Mouse (Mus musculus): ENCODE data around the gene Ckmt1.
"Not testable (repeated sequence)": the region's sequence is repeated elsewhere in the genome, so short reads cannot be mapped to it uniquely, and the experiment has no call there.

Ckmt1 gene

DNA sequence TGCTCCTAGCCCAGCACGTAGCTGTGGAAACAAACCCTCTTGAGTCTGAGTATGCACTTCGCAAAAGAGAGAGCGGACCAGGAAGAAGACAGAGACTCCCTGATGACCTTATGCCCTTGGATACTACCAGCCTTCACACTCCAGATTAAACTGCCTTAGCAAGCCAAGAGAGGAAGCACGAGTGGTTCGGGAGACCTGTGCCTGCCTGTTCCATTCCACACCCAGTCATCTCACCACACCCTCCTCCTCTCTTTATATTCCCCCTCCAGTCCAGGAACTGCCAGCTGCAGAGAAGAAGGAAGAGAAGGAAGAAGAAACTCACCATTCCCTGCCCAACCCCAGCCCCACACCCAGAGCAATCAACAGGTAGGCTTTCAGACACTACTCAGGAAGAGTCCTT lies at the start of gene Ckmt1:
TSS of gene Ckmt1 (plus strand) at position 221 of the 400 bp plus-strand sequence.
- DNase-seq (ENCODE audit: low spot score in 2 of 2), result no peak

DNA sequence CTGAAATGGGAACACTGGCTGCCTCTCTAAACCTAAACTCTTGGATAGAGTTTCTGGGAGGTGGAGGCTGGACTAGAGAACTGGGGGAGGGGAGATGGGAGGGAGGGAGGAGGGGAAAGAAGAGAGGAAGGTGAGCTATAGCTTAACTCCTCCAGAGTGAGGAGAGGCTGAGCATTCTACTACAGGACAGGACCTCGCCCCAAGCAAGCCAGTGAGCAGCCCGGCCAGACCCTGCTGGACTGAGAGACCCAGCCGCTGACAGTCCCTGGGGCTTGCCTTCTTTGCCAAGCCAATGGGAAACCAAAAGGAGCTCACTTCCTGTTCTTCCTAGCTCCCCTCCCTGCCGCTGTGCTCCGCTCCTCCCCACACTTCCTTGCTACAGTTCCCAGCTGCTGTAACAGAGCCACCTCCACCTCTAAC lies 48.5 kb upstream of the Ckmt1 start:
- no peak for DNase-seq (ENCODE audit: low spot score in 2 of 2)

DNA sequence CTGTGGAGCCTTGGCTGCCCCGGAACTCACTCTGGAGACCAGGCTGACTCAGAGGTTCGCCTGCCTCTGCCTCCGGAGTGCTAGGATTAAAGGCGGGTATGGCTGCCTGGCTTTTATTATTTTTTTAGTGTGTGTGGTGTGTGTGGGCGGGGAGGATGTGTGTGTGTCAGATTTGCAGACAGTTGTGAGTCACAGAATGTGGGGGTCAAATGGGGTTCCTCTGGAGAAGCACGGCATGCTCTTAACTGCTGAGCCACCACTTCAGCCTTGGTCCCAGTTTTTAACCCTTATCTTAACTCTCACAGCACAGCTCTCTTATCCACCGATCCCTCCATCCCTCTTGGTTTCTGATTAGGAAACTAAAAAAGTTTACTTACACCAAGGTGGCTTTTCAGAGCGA lies 41.2 kb upstream of the Ckmt1 start:
- no peak for DNase-seq (ENCODE audit: low spot score in 2 of 2)

DNA sequence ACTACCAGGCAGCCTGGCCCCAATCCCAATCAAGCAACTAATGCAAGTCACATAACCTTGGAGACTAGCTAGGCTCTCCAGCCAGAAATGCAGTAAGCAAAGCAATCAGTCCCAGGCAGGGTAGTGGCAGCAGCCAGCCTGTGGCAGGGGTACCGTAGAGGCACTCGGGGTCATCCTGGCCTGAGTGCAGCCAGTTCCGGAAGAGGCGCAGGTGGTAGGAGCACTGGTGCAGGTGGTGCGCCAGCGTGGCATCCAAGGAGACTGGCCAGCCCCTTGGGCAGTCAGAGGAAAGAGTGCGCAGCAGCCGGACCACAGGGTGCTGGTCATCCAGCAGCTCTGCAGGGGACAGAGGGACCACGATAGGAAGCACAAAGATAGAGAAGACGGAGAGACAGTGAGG lies 34.5 kb upstream of the Ckmt1 start:
- no peak for DNase-seq (ENCODE audit: low spot score in 2 of 2)

DNA sequence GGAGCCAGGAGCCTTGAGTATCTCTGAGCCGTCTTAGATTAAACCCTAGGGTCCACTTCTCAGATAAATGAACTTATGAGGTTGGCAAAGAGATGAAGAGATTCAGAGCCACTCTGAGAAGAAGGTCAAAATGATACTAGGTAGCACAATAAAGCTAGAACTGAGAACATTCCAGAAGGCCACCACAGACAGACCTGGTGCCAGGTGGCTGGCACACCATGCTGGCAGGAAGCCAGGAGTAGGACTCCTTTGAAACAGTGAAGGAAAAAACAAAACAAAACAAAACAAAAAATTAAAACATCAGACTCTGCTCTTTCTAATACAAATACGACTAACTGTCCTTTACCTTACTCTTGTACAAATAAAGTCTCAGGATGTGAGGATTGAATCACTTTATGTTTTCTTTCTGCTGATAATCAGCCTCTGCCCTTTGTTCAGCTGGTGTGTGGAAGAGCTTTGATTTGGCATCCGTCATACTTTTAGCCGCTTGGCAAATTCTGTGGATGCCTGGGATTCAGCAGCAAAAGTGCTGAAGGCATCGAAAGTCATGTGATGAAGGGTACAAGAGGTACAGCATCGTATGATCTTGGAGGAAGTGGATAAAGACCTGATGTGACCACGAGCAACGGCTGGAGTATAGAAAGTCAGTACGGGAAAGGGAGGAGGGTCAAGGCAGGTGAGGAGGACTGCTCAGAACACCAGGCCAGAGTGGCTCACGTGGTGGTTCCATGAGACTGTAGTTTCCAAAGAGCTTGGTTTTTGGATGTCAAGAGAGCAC lies 33.6 kb upstream of the Ckmt1 start:
- DNase-seq (ENCODE audit: low spot score in 2 of 2), result no peak

DNA sequence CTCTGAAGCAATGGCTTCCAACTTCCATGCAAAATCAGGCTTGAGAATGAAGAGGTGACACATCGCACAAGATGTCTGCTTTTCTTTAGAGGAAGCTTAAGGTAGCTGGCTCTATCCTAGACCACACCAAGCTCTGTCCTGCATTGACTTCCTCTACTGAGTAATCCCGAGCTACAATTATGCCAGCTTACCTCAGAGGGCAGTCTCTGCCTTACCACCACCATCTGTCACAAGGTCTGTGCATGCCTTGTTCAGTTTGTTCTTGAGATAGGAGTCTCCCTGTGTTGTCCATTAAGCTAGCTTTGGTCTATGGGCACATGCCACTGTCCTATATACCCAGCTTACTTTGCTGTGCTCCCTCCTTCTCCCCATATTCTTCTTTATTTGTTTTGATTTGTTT lies 28.0 kb upstream of the Ckmt1 start:
- DNase-seq (ENCODE audit: low spot score in 2 of 2), result no peak

DNA sequence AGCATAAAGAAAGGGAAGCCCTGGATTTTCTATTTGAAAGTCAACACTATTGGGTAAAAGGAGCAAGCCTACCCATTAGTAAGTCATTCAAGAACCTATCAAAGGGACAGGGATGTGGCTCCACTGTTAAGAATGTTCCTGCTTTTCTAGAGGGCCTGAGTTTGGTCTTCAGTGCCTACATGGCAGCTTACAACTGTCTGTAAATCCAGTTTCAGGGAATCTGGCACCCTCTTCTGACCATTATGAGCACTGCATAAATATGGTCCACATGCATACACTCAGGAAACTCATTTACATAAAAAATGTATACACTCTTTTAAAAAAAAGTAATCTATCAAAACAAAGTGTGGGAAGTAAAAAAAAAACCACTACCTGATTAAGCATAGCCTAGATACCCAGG lies 18.5 kb upstream of the Ckmt1 start:
- no peak for DNase-seq (ENCODE audit: low spot score in 2 of 2)

DNA sequence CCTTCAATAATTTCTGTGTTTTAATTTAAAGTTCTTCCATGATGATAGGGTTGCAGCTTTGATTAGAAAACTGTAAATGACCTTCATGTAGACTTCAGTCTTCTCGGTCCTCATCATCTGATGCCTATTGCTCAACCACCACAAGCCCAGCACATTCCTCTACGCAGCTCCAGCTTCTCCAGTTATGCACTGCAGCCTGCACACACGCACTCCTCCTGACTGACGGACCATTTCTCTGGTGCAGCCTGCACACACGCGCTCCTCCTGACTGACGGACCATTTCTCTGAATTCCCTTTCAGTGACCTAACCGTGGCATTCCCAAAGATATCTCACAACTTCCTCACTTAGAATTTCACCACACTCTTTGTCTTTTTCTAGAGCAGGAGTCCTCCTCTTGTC lies 4.4 kb upstream of the Ckmt1 start:
- DNase-seq (ENCODE audit: low spot score in 2 of 2), result no peak

DNA sequence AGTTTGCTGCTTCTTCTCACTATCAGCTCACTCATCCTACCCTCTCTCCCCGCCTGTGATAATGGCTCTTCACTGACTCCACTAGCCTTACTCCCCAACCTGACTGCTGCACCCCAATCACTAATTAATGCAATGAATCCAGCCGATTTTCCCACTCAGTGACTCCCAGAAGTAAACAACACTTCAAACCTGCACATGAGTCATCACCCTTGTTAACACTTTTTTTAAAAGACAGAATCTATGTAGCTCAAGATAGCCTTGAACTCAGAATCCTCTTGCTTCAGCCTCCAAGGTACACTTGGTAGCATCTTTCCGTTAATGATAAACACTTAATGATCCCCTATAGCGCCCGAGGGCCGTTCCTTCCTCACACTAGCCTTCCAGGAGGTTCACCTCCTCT lies 3.1 kb upstream of the Ckmt1 start:
- no peak for DNase-seq (ENCODE audit: low spot score in 2 of 2)

DNA sequence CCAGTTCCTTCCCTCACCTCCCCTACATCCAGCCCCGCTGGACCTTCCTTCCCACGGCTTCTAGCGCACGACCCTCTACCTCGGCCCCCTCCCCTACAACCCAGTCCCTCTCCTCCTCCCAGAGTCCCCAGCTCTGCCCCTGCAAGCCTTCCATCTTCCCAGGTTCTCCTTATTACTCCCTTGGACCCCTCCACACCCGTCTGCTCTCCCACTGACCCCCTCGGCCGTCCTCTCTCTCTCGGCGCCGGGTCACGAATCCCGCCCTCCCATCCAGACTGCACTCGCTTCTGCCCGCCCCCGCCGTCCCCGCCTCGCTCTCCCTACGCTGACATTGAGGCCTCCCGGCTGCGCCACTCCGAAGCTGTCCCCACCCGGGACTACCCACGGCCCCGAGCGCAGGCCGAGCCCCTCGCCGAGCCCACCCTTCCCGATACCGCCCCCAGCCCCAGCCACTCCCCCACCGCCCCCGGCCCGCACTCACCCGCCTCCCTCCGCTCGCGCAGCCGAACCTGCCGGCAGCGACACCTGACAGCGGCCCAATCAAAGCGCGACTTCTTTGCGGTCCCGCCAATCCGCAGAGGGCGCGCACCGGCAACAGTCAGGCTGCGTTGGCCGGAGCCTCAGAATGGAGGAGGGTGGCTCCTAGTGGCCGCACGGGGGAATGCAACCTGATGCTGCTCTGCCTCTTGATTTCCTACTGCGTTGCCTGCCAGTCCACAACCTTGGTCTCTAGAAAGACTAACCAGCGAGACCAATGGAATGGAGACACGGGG lies 2.5 kb upstream of the Ckmt1 start, which contains the start of gene Ppip5k1:
TSS of gene Ppip5k1 (minus strand) at position 577 of the 773 bp plus-strand sequence.
- DNase-seq (ENCODE audit: low spot score in 2 of 2), result peak; percentile 98

DNA sequence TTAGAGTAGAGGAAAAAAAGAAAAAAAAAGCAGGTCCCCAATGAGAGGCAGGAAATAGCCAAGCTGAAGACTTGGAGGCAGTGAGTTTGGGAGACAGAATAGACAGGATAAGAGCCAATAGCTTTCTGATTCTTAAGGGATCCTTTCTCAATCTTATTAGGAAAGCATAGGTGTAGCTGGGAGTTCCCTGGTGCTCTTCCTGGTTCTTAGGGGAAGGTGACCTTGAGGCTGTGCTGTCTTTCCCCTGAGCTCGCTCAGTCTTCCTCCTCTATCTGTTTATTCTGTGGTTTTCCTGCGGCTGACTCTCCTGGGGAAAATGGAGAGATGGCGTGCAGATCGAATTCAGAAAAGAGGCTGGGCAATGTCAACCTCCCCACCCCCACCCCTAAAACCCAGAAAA lies 447 bp downstream of the Ckmt1 start:
- no peak for DNase-seq (ENCODE audit: low spot score in 2 of 2)

DNA sequence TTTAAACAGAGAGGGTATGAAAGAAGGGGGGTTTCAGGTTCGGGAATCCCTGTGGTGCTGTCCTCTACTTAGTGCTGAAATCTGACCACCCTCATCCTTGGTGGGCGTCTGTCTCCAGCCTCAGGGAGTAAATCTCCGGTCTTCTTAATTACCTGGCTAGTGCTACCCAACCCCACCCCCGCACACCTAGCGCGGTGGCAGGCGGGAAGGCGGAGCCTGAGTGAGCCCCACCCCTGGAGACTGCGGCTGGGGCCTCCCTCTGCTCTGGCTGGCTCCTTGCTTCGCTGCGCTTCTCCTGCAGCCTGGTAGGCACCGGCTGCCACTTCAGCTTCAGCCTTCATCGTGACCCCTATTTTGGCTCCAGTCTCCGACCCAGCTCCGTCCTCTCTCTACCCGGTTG lies 867 bp downstream of the Ckmt1 start:
- peak; percentile 63 to 71 for DNase-seq (ENCODE audit: low spot score in 2 of 2)

DNA sequence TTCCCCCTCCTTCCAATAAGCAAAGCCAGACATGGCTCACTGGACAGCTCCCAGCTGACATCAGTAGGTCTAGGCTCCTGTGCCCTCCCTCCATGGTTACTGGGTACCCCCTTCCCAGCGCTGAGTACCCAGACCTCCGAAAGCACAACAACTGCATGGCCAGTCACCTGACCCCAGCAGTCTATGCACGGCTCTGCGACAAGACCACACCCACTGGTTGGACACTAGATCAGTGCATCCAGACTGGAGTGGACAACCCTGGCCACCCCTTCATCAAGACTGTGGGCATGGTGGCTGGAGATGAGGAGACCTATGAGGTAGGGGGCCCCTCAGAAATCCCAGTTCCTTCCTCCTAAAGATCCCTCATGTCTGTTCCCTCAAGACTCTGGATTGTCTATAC lies 1.9 kb downstream of the Ckmt1 start:
- no peak for DNase-seq (ENCODE audit: low spot score in 2 of 2)

DNA sequence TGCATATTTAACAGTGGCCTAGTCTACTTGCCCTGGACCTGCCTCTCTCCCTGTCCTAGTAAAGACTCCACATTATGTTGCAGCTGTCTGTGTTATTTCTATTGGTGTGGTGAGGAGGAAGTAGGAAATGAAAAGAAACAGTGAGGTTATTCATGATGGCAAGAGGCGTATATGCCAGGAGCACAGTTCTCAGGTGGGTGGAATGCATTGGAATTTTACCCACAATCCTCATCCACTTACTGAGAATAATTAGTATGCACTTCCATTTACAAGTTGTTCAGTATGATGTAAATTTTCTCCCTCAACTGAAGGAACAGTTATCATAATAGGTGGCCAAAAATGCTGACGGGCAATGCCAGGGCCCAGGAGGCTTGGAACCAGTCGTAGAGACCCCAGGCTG lies 6.1 kb downstream of the Ckmt1 start:
- no peak for DNase-seq (ENCODE audit: low spot score in 2 of 2)

DNA sequence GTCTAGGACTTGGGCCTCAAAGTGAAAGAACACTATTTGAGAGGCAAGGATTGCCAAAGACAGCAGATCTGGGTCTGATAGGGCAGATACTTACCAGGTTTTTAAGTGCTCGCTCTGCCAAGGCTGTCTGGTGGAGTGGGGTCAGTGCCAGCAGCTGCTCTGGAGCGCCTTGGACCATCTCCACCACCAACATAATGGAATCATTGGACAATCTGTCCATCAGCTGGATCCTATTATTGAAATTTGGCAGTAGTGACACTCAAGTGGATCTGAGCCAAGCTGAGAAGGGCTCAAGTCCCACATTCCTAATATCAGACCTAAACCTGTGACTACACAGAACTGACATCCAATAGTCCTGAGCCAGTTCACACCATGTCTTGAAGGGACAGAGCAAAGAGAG lies 11.3 kb downstream of the Ckmt1 start:
- DNase-seq (ENCODE audit: low spot score in 2 of 2), result no peak

DNA sequence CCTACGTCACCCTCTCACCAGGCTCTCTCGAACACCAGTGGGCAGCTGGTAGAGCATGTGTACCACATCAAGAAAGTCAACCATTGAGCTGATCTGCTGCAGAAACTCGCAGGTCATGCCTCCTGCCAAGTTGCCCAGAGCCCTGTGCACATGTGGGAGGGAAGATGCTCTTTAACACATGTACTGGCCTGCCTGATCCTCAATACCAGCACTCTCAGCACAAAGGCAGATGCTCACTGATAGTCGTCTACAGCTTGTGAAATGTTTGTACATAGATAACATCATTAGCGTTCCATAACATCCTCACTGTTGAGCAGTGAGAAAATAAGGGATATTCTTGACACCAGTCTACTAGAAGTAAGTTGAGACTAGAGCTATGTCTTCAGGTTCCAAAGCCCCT lies 13.4 kb downstream of the Ckmt1 start:
- DNase-seq (ENCODE audit: low spot score in 2 of 2), result no peak

DNA sequence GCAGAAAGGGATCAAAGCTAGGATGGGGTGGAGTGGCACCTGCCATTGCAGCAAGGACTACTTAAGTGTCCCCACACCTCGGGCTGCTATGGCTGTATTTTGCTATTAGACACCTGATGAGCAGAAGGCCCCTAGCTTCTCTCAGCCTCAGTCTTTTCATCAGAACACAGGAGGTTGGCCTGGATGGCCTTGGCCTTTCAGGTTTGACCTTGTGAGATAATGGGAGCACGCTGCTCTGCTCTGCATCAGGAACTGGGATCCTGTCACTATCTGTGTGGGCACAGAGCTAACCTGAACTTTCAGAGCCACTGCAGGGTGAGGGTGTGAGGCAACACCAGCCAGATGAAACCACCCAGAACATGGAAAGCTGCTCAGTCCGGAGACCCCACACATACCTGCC lies 14.8 kb downstream of the Ckmt1 start:
- DNase-seq (ENCODE audit: low spot score in 2 of 2), result no peak

DNA sequence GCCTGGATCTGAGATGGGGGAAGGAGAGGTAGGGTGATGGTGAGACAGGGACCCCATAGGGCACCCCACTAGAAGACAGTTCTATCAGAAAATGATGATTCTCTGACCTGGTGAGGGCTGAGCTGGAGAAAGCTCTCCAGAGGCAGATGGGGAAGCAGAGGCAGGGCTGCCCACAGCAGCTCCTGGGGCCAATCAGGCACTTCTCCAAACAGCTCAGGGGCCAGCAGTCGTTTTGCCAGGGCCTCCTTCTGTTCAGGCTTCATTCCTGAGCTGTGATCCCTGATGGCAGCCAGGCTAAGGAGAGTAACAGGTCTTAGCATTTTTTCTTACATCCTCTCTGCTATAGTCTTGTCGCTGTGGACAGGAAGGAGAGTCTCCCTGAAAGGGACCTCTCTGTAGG lies 17.3 kb downstream of the Ckmt1 start:
- DNase-seq (ENCODE audit: low spot score in 2 of 2), result no peak

DNA sequence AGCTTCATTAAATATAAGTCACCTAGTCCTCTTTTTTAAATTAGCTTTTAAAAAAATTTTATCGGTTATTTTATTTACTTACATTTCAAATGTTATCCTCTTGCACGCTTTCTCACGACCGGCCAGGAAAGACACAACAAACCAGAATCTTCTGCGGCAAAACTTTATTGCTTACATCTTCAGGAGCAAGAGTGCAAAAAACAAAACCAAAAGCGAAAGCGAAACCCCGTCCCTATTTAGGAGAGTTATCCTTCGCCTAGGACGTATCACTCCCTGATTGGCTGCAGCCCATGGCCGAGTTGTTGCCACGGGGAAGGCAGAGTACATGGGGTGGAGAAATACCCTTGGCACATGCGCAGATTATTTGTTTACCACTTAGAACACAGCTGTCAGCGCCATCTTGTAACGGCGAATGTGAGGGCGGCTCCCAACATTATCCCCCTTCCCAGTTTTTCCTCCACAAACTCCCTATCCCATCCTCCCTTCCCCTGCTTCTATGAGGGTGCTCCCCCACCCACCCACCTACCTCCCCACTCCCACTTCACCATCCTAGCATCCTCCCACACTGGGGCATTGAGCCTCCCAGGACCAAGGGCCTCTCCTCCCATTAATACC lies 29.6 kb downstream of the Ckmt1 start, which contains the start of gene Strc:
TSS of gene Strc (minus strand) at position 208 of the 615 bp plus-strand sequence.
- DNase-seq (ENCODE audit: low spot score in 2 of 2), result not testable (repeated sequence)

DNA sequence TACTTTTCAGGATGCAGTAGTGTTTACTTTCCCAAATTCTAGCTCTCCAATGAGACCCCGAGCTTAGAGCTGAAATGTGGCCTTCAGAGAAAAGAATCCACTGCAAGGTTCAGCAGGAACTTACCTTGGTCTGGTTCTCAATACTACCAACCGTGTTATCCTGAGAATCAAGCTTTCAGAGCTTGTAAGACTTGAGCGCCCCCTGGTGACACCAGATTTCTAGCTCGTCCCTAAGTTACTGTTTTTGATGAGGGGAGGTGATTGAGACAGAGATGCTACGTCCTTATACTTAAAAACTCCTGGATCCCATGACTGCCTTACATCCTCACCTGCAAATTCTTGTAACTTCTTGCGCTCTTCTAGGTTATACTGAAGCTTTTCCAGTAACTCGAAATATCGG lies 39.1 kb downstream of the Ckmt1 start:
- peak; percentile 79 to 87 for DNase-seq (ENCODE audit: low spot score in 2 of 2)

DNA sequence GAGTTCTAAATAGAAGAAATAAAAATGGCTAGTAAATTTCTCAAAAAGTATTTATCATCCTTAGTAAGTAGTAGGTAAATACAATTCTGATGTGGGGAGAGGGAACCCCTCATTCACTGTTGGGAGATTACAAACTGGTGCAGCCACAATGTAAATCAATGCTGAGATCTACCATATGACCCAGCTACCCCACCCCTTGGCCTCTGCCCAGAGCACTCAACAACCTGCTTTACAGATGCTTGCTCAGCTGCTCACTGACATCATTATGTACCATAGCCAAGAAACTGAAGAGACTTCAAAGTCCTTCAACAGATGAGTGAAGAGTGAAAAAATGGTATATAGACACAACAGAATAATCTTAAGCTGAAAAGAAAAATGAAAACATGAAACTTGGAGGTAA lies 45.8 kb downstream of the Ckmt1 start:
- no peak for DNase-seq (ENCODE audit: low spot score in 2 of 2)

DNA sequence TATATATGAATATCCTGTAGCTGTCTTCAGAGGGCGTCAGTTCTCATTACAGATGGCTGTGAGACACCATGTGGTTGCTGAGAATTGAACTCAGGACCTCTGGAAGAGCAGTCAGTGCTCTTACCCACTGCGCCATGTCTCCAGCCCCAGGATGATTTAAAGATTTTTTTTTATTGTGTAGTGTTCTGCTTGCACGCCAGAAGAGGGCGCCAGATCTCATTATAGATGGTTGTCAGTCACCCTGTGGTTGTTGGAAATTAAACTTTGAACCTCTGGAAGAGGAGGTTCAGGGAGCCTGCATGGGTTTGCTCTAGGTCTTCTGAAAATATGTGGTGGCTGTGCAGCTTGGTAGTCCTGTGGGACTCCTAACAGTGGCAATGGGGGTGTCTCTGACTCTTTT lies 50.6 kb downstream of the Ckmt1 start:
- no peak for DNase-seq (ENCODE audit: low spot score in 2 of 2)

Measured in frontal cortex, postnatal 25 days (tissue).